Mouse (Mus musculus): ENCODE data around the gene Uap1. TPM values are rescaled to one million over a fixed set of nuclear protein-coding genes. Genes with fewer than 3 reads are reported as not detected.
A peak's percentile ranks its signal among the peaks of the same experiment; 100 is the strongest.

The Uap1 gene
- 61.9 and 62.4 TPM in 2 replicates for polyA plus RNA-seq (2015; fragmentation: Nextera tagmentation; extraction: Ambion mirVana)

DNA sequence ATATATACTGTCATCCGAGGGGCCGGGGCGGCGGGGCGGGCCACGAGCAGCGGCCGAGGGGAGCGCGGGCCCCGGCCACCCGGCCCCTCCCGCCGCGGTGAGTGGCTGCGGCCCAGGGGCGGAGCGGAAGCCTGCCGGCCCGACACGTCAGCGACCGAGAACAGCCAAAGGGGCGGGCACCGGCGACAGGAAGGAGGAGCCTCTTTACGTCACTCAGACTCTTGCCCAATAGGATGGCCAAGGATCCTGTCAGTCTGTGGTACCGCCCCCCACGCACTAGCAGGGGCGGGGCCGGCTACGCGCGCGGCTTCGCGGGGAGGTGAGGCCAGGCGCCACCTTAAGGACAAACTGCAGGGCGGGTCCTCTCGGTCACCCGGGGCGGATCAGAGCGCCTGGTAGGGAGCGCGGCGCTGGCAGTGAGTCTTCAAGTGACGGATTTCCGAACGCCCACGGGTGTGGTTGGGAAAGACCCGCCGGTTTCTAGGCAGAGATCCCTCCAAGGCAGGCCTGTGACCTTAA lies at the start of gene Uap1:
TSS of gene Uap1 (minus strand) at position 144 of the 519 bp plus-strand sequence.
- peak within 1 kb of the TSS; percentile 91 for H3K27ac ChIP-seq (replicated peaks)
- under 1% methylated on average over 52 of the region's 52 CpGs for WGBS
- H3K36me3 ChIP-seq, result no peaks in the 10 kb centered on the region
- peaks cover 24% of the 10 kb centered on the region for H3K4me1 ChIP-seq (replicated peaks)
- H3K27me3 ChIP-seq, result no peaks in the 10 kb centered on the region
- ATAC-seq (ENCODE audit: low FRiP score, low read depth), result peak; percentile 100
- H3K4me2 ChIP-seq, result peak within 1 kb of the TSS; percentile 66
- no peaks in the 10 kb centered on the region for H3K9me3 ChIP-seq
- peak within 1 kb of the TSS; percentile 75 for H3K4me3 ChIP-seq
- peak within 1 kb of the TSS; percentile 77 for H3K9ac ChIP-seq

- Histone ChIP-seq H3K4me3 (no peak overlapping the region), H3K4me1 (replicated peaks) (no peaks in the 10 kb centered on the region), H3K9me3 (no peaks in the 10 kb centered on the region), H3K36me3 (no peaks in the 10 kb centered on the region), H3K27ac (replicated peaks) (no peak overlapping the region), H3K9ac (no peak overlapping the region), H3K4me2 (no peak overlapping the region), H3K27me3 (0 out of 2 replicates have a peak, but pooled peaks cover 4% of the 10 kb centered on the region)
- WGBS, result 77% methylated on average over 2 of the region's 2 CpGs
- ATAC-seq (ENCODE audit: low FRiP score, low read depth), result no peak
Measured at GRCm38 (mm10) chr1:170223276-170223675, 48.5 kb upstream of the Uap1 start.

DNA sequence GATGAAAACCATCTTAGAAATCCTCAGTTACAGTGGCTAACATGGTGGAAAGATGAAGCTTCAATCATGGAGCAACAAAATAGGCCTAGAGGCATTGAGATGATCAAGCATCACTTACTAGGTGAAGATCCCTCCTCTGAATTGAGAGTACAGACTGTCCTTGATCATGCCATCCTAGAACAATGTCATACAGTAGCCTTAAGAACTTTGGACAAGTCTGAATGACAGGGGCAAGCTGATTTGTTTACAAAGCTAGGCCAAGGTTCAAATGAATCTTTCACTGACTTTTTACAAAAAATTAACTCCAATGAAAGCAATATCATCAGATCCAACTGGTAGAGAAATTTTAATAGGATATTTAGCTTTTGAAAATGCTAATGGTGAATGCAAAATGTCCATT lies 45.6 kb upstream of the Uap1 start:
- Histone ChIP-seq H3K36me3 (no peaks in the 10 kb centered on the region), H3K4me3 (no peak overlapping the region), H3K27ac (replicated peaks) (no peak overlapping the region), H3K27me3 (peaks cover 9% of the 10 kb centered on the region; the same call in 1 of the 2 replicates), H3K4me1 (replicated peaks) (no peaks in the 10 kb centered on the region), H3K4me2 (no peak overlapping the region), H3K9ac (no peak overlapping the region), H3K9me3 (no peaks in the 10 kb centered on the region)
- no peak for ATAC-seq (ENCODE audit: low FRiP score, low read depth)

- Histone ChIP-seq H3K9me3 (no peaks in the 10 kb centered on the region), H3K4me1 (replicated peaks) (peaks cover 9% of the 10 kb centered on the region), H3K4me3 (no peak overlapping the region), H3K27me3 (peaks cover 8% of the 10 kb centered on the region; the same call in 1 of the 2 replicates), H3K9ac (no peak overlapping the region), H3K36me3 (no peaks in the 10 kb centered on the region), H3K27ac (replicated peaks) (no peak overlapping the region), H3K4me2 (no peak overlapping the region)
- 86% methylated on average over 6 of the region's 6 CpGs for WGBS
- no peak for ATAC-seq (ENCODE audit: low FRiP score, low read depth)
Measured at GRCm38 (mm10) chr1:170218091-170218884, 43.5 kb upstream of the Uap1 start.

- 82% methylated on average over 3 of the region's 3 CpGs for WGBS
- peaks cover 10% of the 10 kb centered on the region; the same call in 1 of the 2 replicates for H3K36me3 ChIP-seq
- peaks cover 12% of the 10 kb centered on the region for H3K4me1 ChIP-seq (replicated peaks)
- no peaks in the 10 kb centered on the region for H3K9me3 ChIP-seq
- no peak for ATAC-seq (ENCODE audit: low FRiP score, low read depth)
- H3K4me3 ChIP-seq, result peak overlapping the region; percentile 57
- H3K9ac ChIP-seq, result peak overlapping the region; percentile 59; the same call in 1 of the 2 replicates
- H3K4me2 ChIP-seq, result peak overlapping the region; percentile 75
- peak overlapping the region; percentile 69; the same call in 1 of the 2 replicates for H3K27ac ChIP-seq (replicated peaks)
- peaks cover 5% of the 10 kb centered on the region; the same call in 1 of the 2 replicates for H3K27me3 ChIP-seq
Measured at GRCm38 (mm10) chr1:170215590-170215989, 40.8 kb upstream of the Uap1 start.

GRCm38 (mm10) chr1:170214757-170215522 lies 40.2 kb upstream of the Uap1 start, which contains the start of gene Uhmk1:
Gene Uhmk1, minus strand, starts transcription at chr1:170215397.
- H3K27me3 ChIP-seq, result peaks cover 5% of the 10 kb centered on the region; the same call in 1 of the 2 replicates
- H3K36me3 ChIP-seq, result peaks cover 13% of the 10 kb centered on the region
- peak within 1 kb of the TSS; percentile 69 for H3K27ac ChIP-seq (replicated peaks)
- under 1% methylated on average over 63 of the region's 70 CpGs for WGBS
- H3K4me2 ChIP-seq, result peak within 1 kb of the TSS; percentile 75
- no peaks in the 10 kb centered on the region for H3K9me3 ChIP-seq
- peaks cover 12% of the 10 kb centered on the region for H3K4me1 ChIP-seq (replicated peaks)
- H3K9ac ChIP-seq, result peak within 1 kb of the TSS; percentile 59
- peak within 1 kb of the TSS; percentile 57 for H3K4me3 ChIP-seq
- ATAC-seq (ENCODE audit: low FRiP score, low read depth), result peak; percentile 100

GRCm38 (mm10) chr1:170214383-170214756 lies 39.6 kb upstream of the Uap1 start:
- Histone ChIP-seq H3K36me3 (peaks cover 16% of the 10 kb centered on the region), H3K4me1 (replicated peaks) (peaks cover 12% of the 10 kb centered on the region), H3K27me3 (peaks cover 5% of the 10 kb centered on the region; the same call in 1 of the 2 replicates), H3K9ac (peak overlapping the region; percentile 59), H3K4me3 (peak overlapping the region; percentile 57), H3K9me3 (no peaks in the 10 kb centered on the region), H3K4me2 (peak overlapping the region; percentile 75), H3K27ac (replicated peaks) (peak overlapping the region; percentile 69; the same call in 1 of the 2 replicates)
- no peak for ATAC-seq (ENCODE audit: low FRiP score, low read depth)
- 41% methylated on average over 7 of the region's 7 CpGs for WGBS

DNA sequence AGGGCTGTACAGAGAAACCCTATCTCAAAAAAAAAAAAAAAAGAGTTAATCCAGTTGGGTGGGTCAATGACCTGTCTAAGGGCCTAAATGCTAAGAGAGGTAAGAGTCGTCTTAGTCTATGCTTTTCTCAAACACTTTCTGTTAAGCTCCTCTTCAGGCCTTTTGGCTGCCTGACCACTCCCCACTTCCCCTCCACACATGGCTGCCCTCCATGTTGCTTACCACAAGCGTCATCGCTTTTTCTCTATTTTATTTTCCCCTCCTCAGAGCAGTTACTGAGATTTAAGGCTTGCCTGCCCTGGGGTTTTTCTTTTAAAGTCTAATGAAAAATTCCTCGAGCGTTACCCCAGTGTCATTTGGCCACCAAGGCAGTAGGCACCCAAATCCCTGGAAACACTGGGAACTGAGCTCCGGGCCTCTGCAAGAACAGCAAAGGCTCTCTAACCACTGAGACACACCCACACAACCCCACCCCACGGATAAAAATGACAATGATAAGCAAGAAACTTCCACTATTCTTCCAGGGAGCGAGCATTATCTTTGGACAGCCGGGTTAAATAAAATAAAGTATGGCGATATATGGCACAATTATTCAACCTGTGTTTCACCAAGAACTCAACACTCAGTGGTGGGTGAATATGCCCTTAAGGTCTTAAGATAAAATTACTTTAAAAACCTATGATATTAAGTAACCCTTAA lies 38.6 kb upstream of the Uap1 start:
- Histone ChIP-seq H3K4me3 (no peak overlapping the region), H3K27ac (replicated peaks) (no peak overlapping the region), H3K36me3 (peaks cover 21% of the 10 kb centered on the region), H3K9ac (no peak overlapping the region), H3K4me1 (replicated peaks) (peaks cover 12% of the 10 kb centered on the region), H3K27me3 (peaks cover 5% of the 10 kb centered on the region; the same call in 1 of the 2 replicates), H3K9me3 (no peaks in the 10 kb centered on the region), H3K4me2 (0 out of 2 replicates have a peak overlapping the region, but pooled peaks have one; percentile 7)
- 93% methylated on average over 10 of the region's 10 CpGs for WGBS
- no peak for ATAC-seq (ENCODE audit: low FRiP score, low read depth)

GRCm38 (mm10) chr1:170206395-170206794 lies 31.6 kb upstream of the Uap1 start:
- Histone ChIP-seq H3K27ac (replicated peaks) (no peak overlapping the region), H3K9ac (no peak overlapping the region), H3K4me2 (no peak overlapping the region), H3K36me3 (peaks cover 63% of the 10 kb centered on the region), H3K9me3 (no peaks in the 10 kb centered on the region), H3K4me1 (replicated peaks) (no peaks in the 10 kb centered on the region), H3K4me3 (no peak overlapping the region), H3K27me3 (no peaks in the 10 kb centered on the region)
- ATAC-seq (ENCODE audit: low FRiP score, low read depth), result no peak
- 97% methylated on average over 6 of the region's 6 CpGs for WGBS

GRCm38 (mm10) chr1:170200379-170200778 lies 25.6 kb upstream of the Uap1 start:
- Histone ChIP-seq H3K4me2 (no peak overlapping the region), H3K4me1 (replicated peaks) (no peaks in the 10 kb centered on the region), H3K9me3 (no peaks in the 10 kb centered on the region), H3K9ac (no peak overlapping the region), H3K27ac (replicated peaks) (no peak overlapping the region), H3K4me3 (no peak overlapping the region), H3K27me3 (no peaks in the 10 kb centered on the region), H3K36me3 (peaks cover 69% of the 10 kb centered on the region)
- WGBS, result 82% methylated on average over 3 of the region's 3 CpGs
- ATAC-seq (ENCODE audit: low FRiP score, low read depth), result no peak

GRCm38 (mm10) chr1:170196211-170196610 lies 21.5 kb upstream of the Uap1 start:
- Histone ChIP-seq H3K36me3 (peaks cover 80% of the 10 kb centered on the region), H3K4me1 (replicated peaks) (no peaks in the 10 kb centered on the region), H3K27me3 (no peaks in the 10 kb centered on the region), H3K9me3 (no peaks in the 10 kb centered on the region), H3K4me3 (no peak overlapping the region), H3K27ac (replicated peaks) (no peak overlapping the region), H3K4me2 (no peak overlapping the region), H3K9ac (no peak overlapping the region)
- no peak for ATAC-seq (ENCODE audit: low FRiP score, low read depth)
- 94% methylated on average over 8 of the region's 8 CpGs for WGBS
